Mouse (Mus musculus): ENCODE data around the gene Gtpbp8.
A peak's percentile ranks its signal among the peaks of the same experiment; 100 is the strongest.

The Gtpbp8 gene

DNA sequence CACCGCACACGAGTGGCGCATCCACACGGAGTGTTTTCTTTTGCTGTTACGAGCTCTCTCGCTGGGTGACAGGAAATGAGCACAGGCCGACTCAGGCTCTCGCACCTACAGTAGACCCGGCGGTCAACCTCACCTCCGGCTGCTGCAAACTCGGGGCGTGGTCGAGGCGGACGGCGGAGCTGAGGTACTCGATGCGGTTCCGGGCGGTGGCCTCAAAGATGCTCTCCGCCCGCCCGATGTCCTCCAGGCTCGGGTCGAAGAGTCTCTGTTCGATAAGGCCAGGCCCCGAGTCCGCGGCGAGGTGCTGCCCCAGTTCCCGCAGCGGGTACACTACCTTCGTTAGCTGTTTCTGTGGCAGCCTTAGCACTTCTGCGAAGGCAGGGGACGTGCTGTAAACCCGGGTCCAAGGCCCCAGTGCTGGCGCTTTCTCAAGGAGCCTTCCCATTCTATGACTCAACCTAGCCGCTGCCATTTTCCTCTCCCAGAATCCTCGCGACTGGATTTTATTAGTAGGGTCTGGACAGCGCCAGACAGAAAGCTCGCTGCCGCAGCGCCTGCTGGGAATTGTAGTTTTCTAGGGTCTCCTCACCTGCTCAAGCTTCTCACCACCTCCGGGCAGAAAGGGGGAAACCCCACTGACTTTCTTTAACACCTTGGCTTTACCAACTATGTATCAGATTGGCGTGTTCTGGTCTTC, at the start of gene Gtpbp8:
Gene Gtpbp8, minus strand, starts transcription at position 498 of the 697 bp plus-strand sequence.
- DNase-seq (ENCODE audit: low spot score), result peak; percentile 88

DNA sequence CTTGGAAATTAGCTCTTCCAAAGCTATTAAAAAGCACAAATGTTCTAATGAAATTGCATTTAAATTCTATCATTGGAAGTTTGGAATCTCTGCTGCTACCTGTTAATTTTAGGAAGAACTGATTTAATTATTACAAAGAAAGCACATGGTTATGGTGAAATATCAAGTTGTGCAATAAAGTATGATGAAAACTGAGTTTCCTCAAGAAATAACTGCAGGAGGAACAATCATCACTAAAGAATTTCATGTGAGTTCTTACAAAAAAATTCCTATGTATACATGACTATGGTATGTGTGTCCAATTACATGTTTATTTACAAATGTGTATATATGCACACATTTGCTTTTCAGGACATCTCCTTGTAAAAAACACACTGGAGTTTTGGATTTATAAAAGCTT, 48.3 kb upstream of the Gtpbp8 start:
- DNase-seq (ENCODE audit: low spot score), result no peak

DNA sequence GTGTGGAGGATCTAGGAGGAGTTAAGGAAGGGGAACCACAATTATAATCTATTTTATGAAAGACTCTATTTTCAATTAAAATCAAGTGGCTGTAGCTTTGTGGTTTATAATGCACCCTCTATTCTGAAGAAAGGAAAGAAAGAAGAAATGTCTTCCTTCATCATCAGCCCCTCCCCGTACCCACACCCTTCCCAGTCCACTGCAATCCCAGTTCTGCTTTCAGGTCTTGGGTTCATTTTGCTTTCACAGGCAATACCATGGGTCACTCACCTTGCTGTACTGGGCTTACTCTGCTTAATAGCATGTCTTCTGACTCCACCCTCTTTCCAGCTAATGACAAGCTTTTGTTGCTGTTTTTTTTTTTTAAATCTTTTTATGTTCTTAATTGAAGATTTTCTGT, 40.8 kb upstream of the Gtpbp8 start:
- no peak for DNase-seq (ENCODE audit: low spot score)

DNA sequence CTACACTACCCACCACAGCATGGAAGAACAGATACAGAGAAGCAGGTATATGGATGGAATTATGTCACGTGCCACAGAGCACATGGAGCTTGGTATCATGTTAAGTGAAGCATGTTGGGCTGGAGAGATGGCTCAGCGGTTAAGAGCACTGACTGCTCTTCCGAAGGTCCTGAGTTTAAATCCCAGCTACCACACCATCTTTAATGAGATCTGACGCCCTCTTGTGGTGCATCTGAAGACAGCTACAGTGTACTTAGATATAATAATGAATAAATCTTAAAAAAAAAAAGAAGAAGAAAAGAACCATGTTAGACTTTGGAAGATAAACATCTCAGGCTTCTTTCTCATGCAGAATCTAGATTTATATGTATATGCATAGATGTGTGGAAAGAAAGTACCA, 34.6 kb upstream of the Gtpbp8 start:
- DNase-seq (ENCODE audit: low spot score), result no peak

- DNase-seq (ENCODE audit: low spot score), result no peak
Observed at GRCm38 (mm10) chr16:44779494-44779893, 33.3 kb upstream of the Gtpbp8 start.

DNA sequence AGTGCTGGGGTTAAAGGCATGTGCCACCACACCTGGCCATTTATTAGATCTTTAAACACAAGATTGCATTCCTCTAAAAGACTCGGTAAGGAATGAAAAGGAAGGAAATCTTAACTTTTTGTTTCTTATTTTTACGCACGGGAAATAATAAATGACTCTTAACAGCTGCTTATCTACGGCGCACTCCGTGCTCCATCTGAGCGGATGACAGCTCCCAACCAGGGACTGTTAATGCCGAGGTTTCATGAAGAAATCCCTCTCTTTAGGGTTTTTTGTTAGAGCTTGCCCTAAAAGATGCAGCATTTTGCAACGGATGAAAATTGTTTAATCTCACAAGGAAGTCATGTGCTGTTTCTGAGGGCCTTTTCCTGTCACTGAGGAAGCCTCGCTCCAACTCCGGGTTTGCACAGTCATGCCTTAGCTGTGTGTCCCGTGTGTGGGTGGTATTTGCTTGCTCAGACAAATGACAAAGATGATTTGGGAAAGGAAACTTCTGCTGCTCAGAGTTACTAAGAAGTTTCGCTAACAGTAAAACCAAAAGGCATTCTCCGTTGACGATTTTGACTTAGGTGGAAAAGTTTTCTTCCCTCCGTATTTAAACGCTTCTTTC, 32.5 kb upstream of the Gtpbp8 start:
- peak; percentile 10 for DNase-seq (ENCODE audit: low spot score)

- DNase-seq (ENCODE audit: low spot score), result no peak
Observed at GRCm38 (mm10) chr16:44774201-44774600, 28.0 kb upstream of the Gtpbp8 start.

- no peak for DNase-seq (ENCODE audit: low spot score)
Observed at GRCm38 (mm10) chr16:44773673-44774072, 27.5 kb upstream of the Gtpbp8 start.

DNA sequence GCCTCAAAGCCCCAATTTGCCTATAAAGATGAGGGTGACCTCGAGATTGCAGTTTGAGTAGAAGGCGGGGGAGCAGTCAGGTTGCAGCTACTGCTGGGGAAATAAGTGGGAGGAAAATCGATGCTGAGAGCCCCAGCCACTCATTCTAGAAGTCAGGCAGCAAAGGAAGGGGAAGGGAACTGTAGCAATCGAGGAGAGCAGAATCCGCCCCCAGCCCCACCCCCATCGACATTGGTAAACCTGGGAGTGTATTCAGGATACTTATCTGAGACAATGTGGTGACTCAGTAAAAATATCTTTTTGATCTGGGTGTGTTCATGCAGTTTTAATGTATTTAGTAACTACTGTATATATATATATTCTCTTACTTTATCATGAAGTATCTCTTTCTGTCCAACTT, 26.4 kb upstream of the Gtpbp8 start:
- peak; percentile 16 for DNase-seq (ENCODE audit: low spot score)

DNA sequence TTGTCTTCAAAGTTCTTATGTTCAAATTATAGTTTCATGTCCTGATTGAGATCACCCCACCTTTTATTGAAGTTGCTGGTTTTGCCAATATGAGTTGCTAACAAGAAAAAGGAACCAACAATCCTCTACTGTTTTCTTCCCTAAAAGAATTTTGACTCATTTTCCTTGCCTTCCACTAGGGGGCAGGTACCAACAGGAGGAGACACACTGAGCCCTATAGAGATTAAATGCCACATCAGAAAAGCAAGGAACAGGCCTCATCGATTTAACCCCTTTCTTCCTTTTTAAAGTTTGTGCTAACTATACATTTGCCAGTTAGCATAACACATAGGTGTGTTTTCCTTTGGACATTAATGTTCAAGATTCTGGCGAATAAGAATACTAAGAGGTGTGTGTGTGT, 21.8 kb upstream of the Gtpbp8 start:
- DNase-seq (ENCODE audit: low spot score), result no peak

- DNase-seq (ENCODE audit: low spot score), result no peak
Observed at GRCm38 (mm10) chr16:44767506-44767905, 21.3 kb upstream of the Gtpbp8 start.

DNA sequence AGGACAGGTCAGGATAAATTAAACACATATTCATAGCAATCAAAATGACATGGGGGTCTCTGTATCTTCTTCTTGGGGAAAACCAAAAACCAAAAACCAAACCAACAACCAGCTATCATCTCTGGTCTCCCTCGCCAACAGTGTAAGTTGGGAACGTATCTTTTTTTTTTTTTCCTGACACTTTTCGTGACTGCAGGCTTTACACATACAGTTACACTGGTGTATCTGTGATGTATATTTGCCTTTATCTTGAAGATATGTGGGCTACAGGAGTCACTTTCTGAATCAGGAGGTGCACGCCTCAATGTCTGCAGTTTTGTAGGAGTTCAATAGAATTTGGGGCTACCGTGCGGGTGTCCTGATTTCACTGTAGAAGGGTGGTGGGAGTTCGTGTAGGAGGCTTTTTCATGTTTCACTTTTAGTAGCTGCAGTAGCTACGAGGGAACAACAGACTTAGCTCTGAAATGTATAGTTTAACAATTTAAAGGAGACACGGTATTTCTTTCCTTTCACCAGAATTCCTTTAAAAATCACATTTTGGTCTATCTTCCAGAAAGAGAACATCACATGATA, 20.2 kb upstream of the Gtpbp8 start:
- DNase-seq (ENCODE audit: low spot score), result no peak

DNA sequence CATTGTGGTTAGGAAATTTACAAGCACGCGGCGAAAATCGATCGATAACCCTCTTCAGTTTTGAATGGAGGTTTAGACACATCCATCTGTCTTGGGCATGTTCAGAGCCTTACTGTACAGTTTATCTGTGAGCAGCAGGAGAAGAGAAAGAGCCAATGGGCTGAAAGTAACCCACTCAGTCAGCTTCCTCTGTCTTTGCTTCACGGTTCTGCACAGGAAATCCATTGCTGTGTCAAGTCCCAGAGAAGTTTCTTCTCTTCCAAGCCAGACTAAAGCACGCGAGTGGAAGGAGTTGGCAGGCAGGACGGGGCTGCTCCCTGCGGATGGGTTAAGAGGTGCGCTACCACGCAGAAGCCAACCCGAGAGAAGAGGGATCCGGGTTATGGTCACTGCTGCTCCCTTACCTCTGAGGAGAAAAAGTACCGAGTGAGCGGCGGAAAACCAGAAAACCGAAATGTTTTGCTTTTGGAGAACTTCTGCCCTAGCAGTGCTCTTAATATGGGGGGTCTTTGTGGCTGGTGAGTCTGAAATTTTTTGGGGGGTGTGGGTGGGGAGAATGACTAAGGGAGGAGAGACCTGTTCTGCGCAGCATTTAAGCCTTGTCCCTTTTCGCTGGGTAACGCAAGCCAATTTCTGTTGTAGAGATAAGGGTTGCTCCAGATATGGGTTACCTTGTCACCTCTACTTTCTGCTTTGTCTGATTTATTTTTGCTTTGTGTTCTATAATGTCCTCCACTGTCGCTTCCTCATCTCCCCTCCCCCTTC, 19.6 kb upstream of the Gtpbp8 start, which contains the start of gene Cd200r1:
Gene Cd200r1, plus strand, starts transcription at position 182 of the 765 bp plus-strand sequence.
- DNase-seq (ENCODE audit: low spot score), result no peak

DNA sequence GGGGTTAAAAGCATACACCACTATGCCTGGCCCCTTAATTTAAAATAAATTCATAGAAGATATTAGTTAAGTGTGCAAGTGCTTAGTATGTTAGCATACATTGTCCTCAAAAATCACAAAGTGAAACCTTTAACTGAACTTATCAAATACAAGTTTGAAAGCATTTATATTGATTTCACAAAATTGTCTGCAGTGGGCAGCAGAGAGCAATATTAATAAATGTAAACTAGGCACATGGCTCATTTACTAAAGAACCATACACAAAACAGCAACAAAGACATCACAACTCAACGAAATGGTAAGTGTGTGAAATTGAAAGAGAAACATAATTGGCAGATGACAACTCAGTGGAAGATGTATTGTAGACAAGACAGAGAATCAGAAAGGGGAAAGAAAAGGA, 15.6 kb upstream of the Gtpbp8 start:
- no peak for DNase-seq (ENCODE audit: low spot score)

DNA sequence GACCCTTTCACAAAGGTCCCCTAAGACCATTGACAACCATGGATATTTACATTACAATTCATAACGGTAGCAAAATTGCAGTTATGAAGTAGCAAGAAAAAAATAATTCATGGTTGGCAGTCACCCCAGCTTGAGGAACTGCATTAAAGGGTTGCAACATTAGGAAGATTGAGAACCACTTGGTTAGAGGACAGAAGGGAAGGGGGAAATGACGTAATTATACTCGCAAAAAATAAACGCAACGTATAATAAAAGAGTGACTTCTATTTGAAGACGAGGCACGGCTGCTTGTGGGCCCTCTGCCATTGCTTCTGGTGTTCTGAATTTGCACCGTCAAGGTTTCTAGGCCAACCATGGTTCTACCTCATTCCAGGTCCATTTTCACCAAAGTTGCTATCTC, 11.5 kb upstream of the Gtpbp8 start:
- DNase-seq (ENCODE audit: low spot score), result no peak

- DNase-seq (ENCODE audit: low spot score), result no peak
Observed at GRCm38 (mm10) chr16:44748007-44748406, 1.8 kb upstream of the Gtpbp8 start.

DNA sequence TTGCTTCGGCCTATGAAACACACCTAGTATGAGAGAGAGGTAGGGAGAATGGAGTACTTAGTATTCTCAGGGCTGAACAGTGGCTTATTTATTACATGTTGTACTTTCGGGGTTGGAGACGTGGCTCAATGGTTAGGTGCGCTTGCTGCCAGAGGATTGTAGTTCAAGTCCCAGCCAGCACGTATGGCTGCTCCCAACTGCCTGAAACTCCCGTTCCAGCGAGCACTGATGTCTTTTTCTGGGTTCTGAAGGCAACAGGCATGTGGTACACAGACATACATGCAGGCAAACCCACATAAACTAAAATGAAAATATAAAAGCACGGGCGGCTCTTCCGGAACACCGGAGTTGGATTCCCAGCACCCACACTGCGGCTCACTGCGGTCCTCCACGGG, 695 bp downstream of the Gtpbp8 start:
- DNase-seq (ENCODE audit: low spot score), result no peak

GRCm38 (mm10) chr16:44742753-44743152, 3.4 kb downstream of the Gtpbp8 start:
- DNase-seq (ENCODE audit: low spot score), result no peak

DNA sequence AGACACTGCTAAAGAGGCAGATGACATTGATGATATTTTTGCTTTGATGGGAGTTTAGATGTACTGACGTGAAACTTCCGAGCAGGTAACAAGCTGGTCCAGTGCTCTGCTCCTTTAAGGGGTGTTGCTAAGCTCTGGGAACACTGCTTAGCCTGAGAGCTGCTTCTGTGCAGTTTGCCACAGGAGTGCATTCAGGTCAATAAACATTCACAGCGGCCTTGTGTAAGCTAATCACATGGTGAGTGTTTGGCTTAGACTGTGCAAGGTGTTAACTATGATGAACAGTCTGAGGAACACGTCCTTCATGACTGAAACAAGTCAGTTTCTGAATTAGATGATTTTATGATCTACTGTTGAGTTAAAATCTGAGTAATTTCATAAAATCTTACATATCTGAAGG, 10.0 kb downstream of the Gtpbp8 start:
- DNase-seq (ENCODE audit: low spot score), result no peak

- no peak for DNase-seq (ENCODE audit: low spot score)
Observed at GRCm38 (mm10) chr16:44735676-44736075, 10.5 kb downstream of the Gtpbp8 start.

GRCm38 (mm10) chr16:44734059-44734458, 12.1 kb downstream of the Gtpbp8 start:
- DNase-seq (ENCODE audit: low spot score), result no peak

DNA sequence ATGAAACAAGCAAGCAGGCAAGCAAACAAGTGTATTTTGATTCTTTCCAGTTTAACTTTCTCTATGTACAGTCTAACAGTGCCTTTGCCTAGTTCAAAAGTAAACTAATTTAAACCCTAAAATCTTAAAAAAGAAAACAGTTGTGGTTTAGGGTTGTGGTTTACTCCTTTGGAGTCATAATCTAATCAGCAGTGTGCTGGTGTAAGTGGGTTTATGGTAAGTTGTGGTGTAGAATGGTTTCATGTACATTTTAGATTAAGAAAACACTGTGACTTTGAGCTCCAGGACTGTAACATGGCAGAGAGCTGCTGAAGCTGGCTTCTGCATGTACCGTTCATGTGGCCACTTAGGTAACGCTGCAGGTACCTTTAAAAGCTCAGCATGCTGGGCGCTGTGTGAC, 18.6 kb downstream of the Gtpbp8 start:
- no peak for DNase-seq (ENCODE audit: low spot score)
